Mouse (Mus musculus): ENCODE data around the gene Apoc4. TPM values are rescaled to one million over a fixed set of nuclear protein-coding genes. Genes with fewer than 3 reads are reported as not detected.

Apoc4 gene
- polyA plus RNA-seq, 1 experiment from 2014 or later = not detected

- no peak overlapping the region for H3K4me2 ChIP-seq (ENCODE audit: low read length)
- no peaks in the 10 kb centered on the region for H3K9me3 ChIP-seq (replicated peaks; ENCODE audit: control insufficient read depth, low read length, poor library complexity, severe bottlenecking)
- H3K9ac ChIP-seq (ENCODE audit: low read depth, low read length) = no peak overlapping the region
- H3K4me1 ChIP-seq (ENCODE audit: control insufficient read depth, insufficient read depth, low read length) = peaks cover 9% of the 10 kb centered on the region; the same call in 1 of the 2 replicates
- no peaks in the 10 kb centered on the region for H3K27me3 ChIP-seq (ENCODE audit: control insufficient read depth, insufficient read depth, low read depth, low read length)
- no peak overlapping the region for H3K4me3 ChIP-seq (ENCODE audit: low read depth, low read length)
- H3K36me3 ChIP-seq (ENCODE audit: control insufficient read depth, insufficient read depth, low read length) = peaks cover 24% of the 10 kb centered on the region
- H3K27ac ChIP-seq (ENCODE audit: low read length) = no peak overlapping the region
- ATAC-seq = no peak
These were observed 49.0 kb downstream of the Apoc4 start for GRCm38 (mm10) chr7:19632275-19632674.

- no peaks in the 10 kb centered on the region for H3K9me3 ChIP-seq (replicated peaks; ENCODE audit: control insufficient read depth, low read length, poor library complexity, severe bottlenecking)
- peak within 1 kb of the TSS; percentile 80 for H3K4me3 ChIP-seq (ENCODE audit: low read depth, low read length)
- peak within 1 kb of the TSS; percentile 84 for H3K4me2 ChIP-seq (ENCODE audit: low read length)
- peaks cover 9% of the 10 kb centered on the region; the same call in 1 of the 2 replicates for H3K4me1 ChIP-seq (ENCODE audit: control insufficient read depth, insufficient read depth, low read length)
- H3K27ac ChIP-seq (ENCODE audit: low read length) = peak within 1 kb of the TSS; percentile 76
- H3K9ac ChIP-seq (ENCODE audit: low read depth, low read length) = peak within 1 kb of the TSS; percentile 63
- WGBS = under 1% methylated on average over 19 of the region's 41 CpGs
- ATAC-seq = peak; percentile 77
- no peaks in the 10 kb centered on the region for H3K27me3 ChIP-seq (ENCODE audit: control insufficient read depth, insufficient read depth, low read depth, low read length)
- peaks cover 8% of the 10 kb centered on the region; the same call in 1 of the 2 replicates for H3K36me3 ChIP-seq (ENCODE audit: control insufficient read depth, insufficient read depth, low read length)
These were observed 51.9 kb downstream of the Apoc4 start, which contains the start of gene Relb for GRCm38 (mm10) chr7:19629361-19629734. Gene Relb (minus strand): TSS chr7:19629438.

DNA sequence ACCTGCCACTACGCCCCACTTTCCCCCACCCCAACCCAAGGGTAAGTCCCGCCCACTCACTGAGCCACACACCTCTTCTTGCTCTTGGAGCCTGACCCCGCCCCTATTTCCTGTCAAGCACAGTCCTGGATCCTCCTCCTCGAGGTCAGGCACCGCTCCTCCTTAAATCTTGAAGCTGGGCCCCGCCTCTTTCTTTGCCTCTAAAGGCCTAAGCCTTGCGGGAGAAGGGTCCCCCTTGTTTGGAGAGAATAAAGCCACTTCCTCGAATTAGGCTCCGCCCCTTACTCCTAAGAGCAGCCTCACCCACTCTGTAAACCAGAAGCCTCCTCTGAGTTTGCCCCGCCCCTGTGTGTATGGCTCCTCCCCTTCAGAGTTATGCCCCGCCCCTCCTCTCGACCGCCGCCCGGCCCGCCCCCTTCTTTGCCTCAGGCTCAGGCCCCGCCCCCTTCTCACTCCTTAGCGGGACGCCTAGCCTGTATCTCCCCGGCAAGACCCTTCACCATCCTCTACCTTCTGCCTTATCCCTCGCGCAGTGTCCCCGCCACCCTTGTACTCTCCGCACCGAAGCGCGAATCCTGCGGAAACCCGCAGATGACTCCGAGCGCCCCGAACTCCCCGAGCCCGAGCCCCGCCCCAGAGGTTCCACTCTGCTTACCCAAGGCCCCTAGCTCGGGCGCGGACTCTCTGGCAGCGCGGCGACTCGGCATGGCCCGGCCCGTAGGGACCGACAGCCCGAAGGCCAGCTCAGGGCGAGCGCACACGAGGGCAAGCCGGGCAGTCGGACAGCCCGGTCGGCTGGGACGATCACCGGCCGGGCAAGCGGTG is 52.5 kb downstream of the Apoc4 start:
- peak overlapping the region; percentile 84 for H3K4me2 ChIP-seq (ENCODE audit: low read length)
- peaks cover 9% of the 10 kb centered on the region; the same call in 1 of the 2 replicates for H3K4me1 ChIP-seq (ENCODE audit: control insufficient read depth, insufficient read depth, low read length)
- peaks cover 6% of the 10 kb centered on the region; the same call in 1 of the 2 replicates for H3K36me3 ChIP-seq (ENCODE audit: control insufficient read depth, insufficient read depth, low read length)
- no peaks in the 10 kb centered on the region for H3K27me3 ChIP-seq (ENCODE audit: control insufficient read depth, insufficient read depth, low read depth, low read length)
- peak; percentile 87 for ATAC-seq
- no peaks in the 10 kb centered on the region for H3K9me3 ChIP-seq (replicated peaks; ENCODE audit: control insufficient read depth, low read length, poor library complexity, severe bottlenecking)
- peak overlapping the region; percentile 80 for H3K4me3 ChIP-seq (ENCODE audit: low read depth, low read length)
- WGBS = under 1% methylated on average over 57 of the region's 57 CpGs
- H3K27ac ChIP-seq (ENCODE audit: low read length) = peak overlapping the region; percentile 76
- H3K9ac ChIP-seq (ENCODE audit: low read depth, low read length) = peak overlapping the region; percentile 63

DNA sequence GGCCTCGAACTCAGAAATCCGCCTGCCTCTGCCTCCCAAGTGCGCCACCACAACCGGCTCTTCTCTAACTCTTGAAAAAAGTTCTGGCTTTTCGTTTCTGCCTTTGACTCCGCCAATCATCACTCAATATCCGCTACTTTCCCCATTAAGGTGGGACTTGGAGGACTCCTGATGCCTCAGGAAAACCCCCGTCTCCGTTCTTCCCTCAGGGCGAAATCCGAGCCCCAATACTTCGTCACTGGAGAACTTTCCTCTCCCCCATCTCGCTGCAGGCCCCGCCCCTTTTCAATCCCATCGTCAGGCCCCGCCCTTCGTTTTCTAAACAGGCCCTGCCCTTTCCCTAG is 53.1 kb downstream of the Apoc4 start:
- H3K9ac ChIP-seq (ENCODE audit: low read depth, low read length) = peak overlapping the region; percentile 63; the same call in 1 of the 2 replicates
- peak overlapping the region; percentile 80 for H3K4me3 ChIP-seq (ENCODE audit: low read depth, low read length)
- H3K36me3 ChIP-seq (ENCODE audit: control insufficient read depth, insufficient read depth, low read length) = peaks cover under 1% of the 10 kb centered on the region; the same call in 1 of the 2 replicates
- peaks cover 9% of the 10 kb centered on the region; the same call in 1 of the 2 replicates for H3K4me1 ChIP-seq (ENCODE audit: control insufficient read depth, insufficient read depth, low read length)
- no peaks in the 10 kb centered on the region for H3K27me3 ChIP-seq (ENCODE audit: control insufficient read depth, insufficient read depth, low read depth, low read length)
- peak overlapping the region; percentile 84 for H3K4me2 ChIP-seq (ENCODE audit: low read length)
- 19% methylated on average over 17 of the region's 17 CpGs for WGBS
- H3K27ac ChIP-seq (ENCODE audit: low read length) = peak overlapping the region; percentile 76; the same call in 1 of the 2 replicates
- no peak for ATAC-seq
- no peaks in the 10 kb centered on the region for H3K9me3 ChIP-seq (replicated peaks; ENCODE audit: control insufficient read depth, low read length, poor library complexity, severe bottlenecking)

Other genes starting within 250 kb of the Apoc4 start
- 14.8 and 16.2 TPM in 2 replicates for gene Mark4, start 222.7 kb downstream of the Apoc4 start, polyA plus RNA-seq (2015; fragmentation: Nextera tagmentation; extraction: Ambion mirVana)
- 0.12 and 0.45 TPM in 2 replicates for gene Exoc3l2, start 218.1 kb downstream of the Apoc4 start, polyA plus RNA-seq (2015; fragmentation: Nextera tagmentation; extraction: Ambion mirVana)
- gene Bloc1s3, start 173.1 kb downstream of the Apoc4 start, polyA plus RNA-seq (2015; fragmentation: Nextera tagmentation; extraction: Ambion mirVana) = 3.9 and 4.2 TPM in 2 replicates
- 30.5 and 31.9 TPM in 2 replicates for gene Trappc6a, start 173.1 kb downstream of the Apoc4 start, polyA plus RNA-seq (2015; fragmentation: Nextera tagmentation; extraction: Ambion mirVana)
- gene Nkpd1, start 163.6 kb downstream of the Apoc4 start, polyA plus RNA-seq (2015; fragmentation: Nextera tagmentation; extraction: Ambion mirVana) = 0.88 and 0.92 TPM in 2 replicates
- gene Ppp1r37, start 118.4 kb downstream of the Apoc4 start, polyA plus RNA-seq (2015; fragmentation: Nextera tagmentation; extraction: Ambion mirVana) = 34.7 and 37.8 TPM in 2 replicates
- 0.11 and 0.14 TPM in 2 replicates for gene Zfp296, start 104.2 kb downstream of the Apoc4 start, polyA plus RNA-seq (2015; fragmentation: Nextera tagmentation; extraction: Ambion mirVana)
- gene Gemin7, start 103.9 kb downstream of the Apoc4 start, polyA plus RNA-seq (2015; fragmentation: Nextera tagmentation; extraction: Ambion mirVana) = 143 and 145 TPM in 2 replicates
- 58.6 TPM in 2 replicates for gene Clasrp, start 77.0 kb downstream of the Apoc4 start, polyA plus RNA-seq (2015; fragmentation: Nextera tagmentation; extraction: Ambion mirVana)
- 6.1 and 6.5 TPM in 2 replicates for gene Relb, start 52.0 kb downstream of the Apoc4 start, polyA plus RNA-seq (2015; fragmentation: Nextera tagmentation; extraction: Ambion mirVana)
- gene Clptm1, start 16.4 kb downstream of the Apoc4 start, polyA plus RNA-seq (2015; fragmentation: Nextera tagmentation; extraction: Ambion mirVana) = 120 and 122 TPM in 2 replicates
- gene Apoc2, start 3.5 kb downstream of the Apoc4 start, polyA plus RNA-seq (2015; fragmentation: Nextera tagmentation; extraction: Ambion mirVana) = not detected in 2 replicates
- gene Gm44805, start 56 bp downstream of the Apoc4 start, polyA plus RNA-seq (2015; fragmentation: Nextera tagmentation; extraction: Ambion mirVana) = not detected in 2 replicates
- 0.96 and 1.0 TPM in 2 replicates for gene Apoc1, start 11.2 kb upstream of the Apoc4 start, polyA plus RNA-seq (2015; fragmentation: Nextera tagmentation; extraction: Ambion mirVana)
- gene Apoe, start 17.7 kb upstream of the Apoc4 start, polyA plus RNA-seq (2015; fragmentation: Nextera tagmentation; extraction: Ambion mirVana) = 350 and 686 TPM in 2 replicates
- gene Tomm40, start 34.0 kb upstream of the Apoc4 start, polyA plus RNA-seq (2015; fragmentation: Nextera tagmentation; extraction: Ambion mirVana) = 113 and 118 TPM in 2 replicates
- 55.3 and 56.7 TPM in 2 replicates for gene Nectin2, start 69.0 kb upstream of the Apoc4 start, polyA plus RNA-seq (2015; fragmentation: Nextera tagmentation; extraction: Ambion mirVana)
- gene Bcam, start 89.5 kb upstream of the Apoc4 start, polyA plus RNA-seq (2015; fragmentation: Nextera tagmentation; extraction: Ambion mirVana) = 10.5 and 14.0 TPM in 2 replicates
- 0.44 and 0.49 TPM in 2 replicates for gene Cblc, start 115.3 kb upstream of the Apoc4 start, polyA plus RNA-seq (2015; fragmentation: Nextera tagmentation; extraction: Ambion mirVana)
- gene Bcl3, start 141.3 kb upstream of the Apoc4 start, polyA plus RNA-seq (2015; fragmentation: Nextera tagmentation; extraction: Ambion mirVana) = 0.65 and 1.0 TPM in 2 replicates
- gene Gm19345, start 170.5 kb upstream of the Apoc4 start, polyA plus RNA-seq (2015; fragmentation: Nextera tagmentation; extraction: Ambion mirVana) = 21.3 and 23.9 TPM in 2 replicates
- 1.6 and 1.8 TPM in 2 replicates for gene Ceacam16, start 179.8 kb upstream of the Apoc4 start, polyA plus RNA-seq (2015; fragmentation: Nextera tagmentation; extraction: Ambion mirVana)
- gene Ceacam19, start 206.5 kb upstream of the Apoc4 start, polyA plus RNA-seq (2015; fragmentation: Nextera tagmentation; extraction: Ambion mirVana) = not detected in 2 replicates
- gene Pvr, start 239.7 kb upstream of the Apoc4 start, polyA plus RNA-seq (2015; fragmentation: Nextera tagmentation; extraction: Ambion mirVana) = 9.3 and 11.5 TPM in 2 replicates